Mouse (Mus musculus): ENCODE results near the gene Trpt1. TPM values are rescaled to one million over a fixed set of nuclear protein-coding genes. Genes with fewer than 3 reads are reported as not detected.

Gene Trpt1
- total RNA-seq, 2 experiments from 2014 or later = 20.2 to 20.8 TPM

DNA sequence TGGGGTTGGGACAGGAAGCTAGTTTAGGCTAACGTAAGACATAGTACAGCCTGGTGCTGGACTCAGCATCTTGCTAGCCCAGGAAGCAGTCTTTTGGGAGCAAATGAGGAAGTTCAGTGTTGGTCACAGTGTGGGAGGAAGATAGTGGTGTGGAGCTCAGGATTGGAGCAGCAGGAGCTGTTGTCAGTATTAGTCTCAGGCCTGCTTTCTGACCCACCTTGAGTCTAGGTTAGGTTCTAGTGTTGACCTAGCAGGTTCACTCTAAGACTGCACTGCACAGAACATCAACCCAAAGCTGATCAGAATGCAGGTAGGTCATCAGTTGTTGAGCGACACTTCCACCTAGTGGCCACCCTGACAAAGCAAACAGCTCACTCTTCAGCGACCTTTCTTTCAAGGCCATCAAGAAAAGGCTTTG, 24.3 kb downstream of the Trpt1 start:
- peak in 1 of 2 experiments; percentile 53 for DNase-seq (ENCODE audit: extremely low spot score in 1 of 2, low spot score in 2 of 2)
- intact Hi-C loops (cut with DNase I) = loop anchor here (10.0 kb wide), 1 partner anchor 95 kb away; the partner anchor contains the start of genes Catsperz and Esrra

DNA sequence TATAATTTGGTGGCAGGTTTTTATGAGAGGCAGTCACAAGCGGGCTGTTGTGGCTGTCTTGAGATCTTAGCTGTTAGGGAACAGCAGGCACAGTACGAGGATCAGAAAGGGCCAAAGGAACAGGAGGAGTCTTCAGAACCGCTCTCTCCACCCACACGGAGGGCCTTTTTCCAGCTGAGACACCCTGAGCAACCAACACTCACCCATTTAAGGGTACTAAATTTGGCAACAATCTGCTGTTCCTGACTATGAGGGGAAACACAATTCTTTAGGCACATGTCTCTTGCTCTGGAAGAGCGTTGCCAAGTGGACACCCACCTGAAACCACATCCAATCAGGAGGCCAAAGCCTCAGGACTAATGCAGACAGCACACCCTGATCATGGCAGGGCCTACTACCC, 33.6 kb downstream of the Trpt1 start:
- no peak for DNase-seq (ENCODE audit: extremely low spot score in 1 of 2, low spot score in 2 of 2)
- intact Hi-C loops (cut with DNase I) = loop anchor here (10.0 kb wide), 1 partner anchor 105 kb away; the partner anchor contains the start of genes Catsperz and Esrra

DNA sequence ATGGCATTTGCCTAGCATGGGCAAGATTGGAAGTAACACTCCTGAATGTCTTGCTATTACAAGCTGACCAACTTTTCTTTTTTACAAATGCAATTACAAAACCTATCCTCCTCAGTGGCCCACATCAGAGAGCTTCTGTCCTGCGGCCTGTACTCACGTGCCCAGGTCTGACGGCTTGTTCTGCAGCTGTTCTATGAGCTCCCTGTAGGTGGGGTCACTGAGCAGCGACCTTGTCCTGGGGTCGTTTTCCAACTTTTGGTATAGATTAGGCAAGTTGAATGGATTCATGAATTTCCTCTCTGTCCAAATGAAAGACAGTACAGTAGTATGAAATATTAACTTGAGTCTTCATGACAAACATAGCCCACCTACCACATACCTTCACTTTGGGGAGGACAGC, 38.1 kb downstream of the Trpt1 start:
- intact Hi-C loops (cut with DNase I) = no loop called here
- DNase-seq (ENCODE audit: extremely low spot score in 1 of 2, low spot score in 2 of 2) = no peak

- DNase-seq (ENCODE audit: extremely low spot score in 1 of 2, low spot score in 2 of 2) = peak in 1 of 2 experiments; percentile 81
- intact Hi-C loops (cut with DNase I) = no loop called here
Observed at GRCm38 (mm10) chr19:7039088-7039720, 43.3 kb downstream of the Trpt1 start.

DNA sequence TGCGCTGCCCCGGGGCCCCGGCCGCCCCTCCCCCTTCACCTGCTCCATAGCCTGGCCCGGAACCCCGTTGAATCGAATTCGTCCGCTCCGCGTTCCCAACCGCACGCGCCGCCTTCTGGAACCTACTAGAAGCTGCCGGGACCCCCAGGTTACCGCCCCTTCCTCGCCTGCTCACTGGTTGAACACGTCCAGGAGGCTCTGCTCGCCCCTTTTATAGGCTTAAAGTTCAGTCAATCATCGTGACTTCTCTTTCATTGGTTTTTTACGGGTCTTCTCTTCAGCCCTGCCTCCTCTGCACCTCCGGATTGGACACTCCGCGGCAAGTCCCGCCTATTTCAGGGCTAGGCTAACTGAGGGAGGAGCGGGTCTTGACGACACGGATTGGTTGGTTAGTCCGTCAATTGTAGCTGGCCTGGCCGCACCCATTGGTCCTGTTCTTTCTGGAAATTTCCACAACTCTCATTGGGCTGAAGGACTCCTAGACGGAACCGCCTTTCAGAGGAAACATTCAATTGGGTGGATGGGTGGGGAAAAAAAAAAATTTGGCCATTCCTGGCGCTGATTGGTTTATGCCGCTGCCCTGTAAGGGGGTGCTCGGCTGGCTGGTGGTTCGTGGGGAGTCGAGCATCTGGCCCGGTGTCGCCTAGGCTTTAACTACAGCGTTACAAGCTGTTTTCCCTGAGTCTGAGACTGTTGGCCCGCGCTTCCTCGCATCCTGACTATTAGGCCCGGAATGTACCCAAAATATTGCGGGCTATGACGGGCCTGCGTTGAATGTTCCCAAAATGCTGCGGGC, 44.1 kb downstream of the Trpt1 start, which contains the start of gene Stip1:
Gene Stip1 (minus strand): TSS at position 127 of the 796 bp plus-strand sequence.
- DNase-seq (ENCODE audit: extremely low spot score in 1 of 2, low spot score in 2 of 2) = peak; percentile 99 to 100
- intact Hi-C loops (cut with DNase I) = no loop called here

DNA sequence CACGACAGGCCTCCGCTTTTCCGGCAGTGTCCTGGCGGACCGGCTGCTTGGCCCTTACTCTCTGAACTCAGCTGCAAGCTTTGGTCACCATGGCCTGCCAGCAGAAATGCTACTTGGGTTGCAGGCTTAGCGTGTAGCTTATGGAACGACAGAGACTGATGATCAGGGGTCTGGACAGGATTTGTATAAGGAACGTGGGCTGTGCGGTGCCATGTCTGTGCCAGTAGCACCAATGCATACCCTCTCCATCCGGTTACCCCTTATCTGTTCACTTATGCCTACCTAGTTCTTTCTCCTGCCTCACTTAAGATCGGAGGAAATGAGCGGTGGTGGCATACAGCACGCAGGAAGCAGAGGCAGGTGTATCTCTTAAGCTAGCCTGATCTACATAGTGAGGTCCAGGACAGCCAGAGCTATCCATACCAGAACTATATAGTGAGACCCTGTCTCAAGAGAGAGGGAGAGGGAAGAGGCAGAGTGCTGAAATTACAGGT, 44.8 kb downstream of the Trpt1 start:
- intact Hi-C loops (cut with DNase I) = no loop called here
- DNase-seq (ENCODE audit: extremely low spot score in 1 of 2, low spot score in 2 of 2) = no peak

DNA sequence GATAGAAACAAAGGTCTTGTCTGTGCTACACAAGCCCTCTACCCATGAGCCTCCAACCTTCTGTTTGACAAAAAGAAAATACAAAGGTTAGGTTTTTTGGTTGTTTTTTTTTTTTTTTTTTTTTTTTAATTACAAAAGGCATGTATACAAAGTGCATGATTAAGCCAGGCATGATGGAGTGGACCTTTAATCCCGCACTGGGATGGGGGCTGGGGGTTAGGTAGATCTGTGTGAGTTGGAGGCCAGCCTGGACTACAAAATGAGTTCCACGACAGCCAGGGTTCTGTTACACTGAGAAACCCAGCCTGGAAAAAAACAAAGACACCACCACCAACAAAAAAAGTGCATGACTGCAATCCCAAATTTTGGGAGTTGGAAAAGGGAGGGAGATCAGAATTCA, 45.2 kb downstream of the Trpt1 start:
- no peak for DNase-seq (ENCODE audit: extremely low spot score in 1 of 2, low spot score in 2 of 2)
- intact Hi-C loops (cut with DNase I) = no loop called here

DNA sequence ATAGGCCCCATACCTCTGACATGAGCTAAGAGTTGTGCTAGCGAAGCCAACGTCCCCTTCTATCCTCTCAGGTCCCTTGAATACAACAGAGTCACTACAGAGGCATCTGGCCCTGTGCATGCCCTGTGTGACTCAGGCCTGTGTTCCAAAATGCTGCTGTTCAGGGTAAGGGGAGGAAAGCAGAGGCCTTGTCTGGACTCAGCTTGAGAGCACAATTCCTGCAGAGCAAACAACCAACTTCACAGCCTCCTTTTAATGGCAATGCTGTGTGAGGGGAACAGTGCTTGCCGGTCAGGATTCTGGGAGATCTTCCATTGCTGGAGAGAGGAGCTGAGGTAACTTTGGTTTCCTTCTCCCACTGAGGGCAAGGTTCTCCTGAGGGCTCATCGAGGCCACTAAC, 48.3 kb downstream of the Trpt1 start:
- intact Hi-C loops (cut with DNase I) = no loop called here
- no peak for DNase-seq (ENCODE audit: extremely low spot score in 1 of 2, low spot score in 2 of 2)

- DNase-seq (ENCODE audit: extremely low spot score in 1 of 2, low spot score in 2 of 2) = no peak
- intact Hi-C loops (cut with DNase I) = no loop called here
Observed at GRCm38 (mm10) chr19:7044706-7045105, 48.8 kb downstream of the Trpt1 start.

Other genes with a start within 250 kb of the Trpt1 start
- gene Rps6ka4, start 155.5 kb upstream of the Trpt1 start, total RNA-seq (2021) = 10 to 100 TPM; 25.7 to 31.1 TPM
- 1 to 10 TPM; 1.3 TPM for gene Ccdc88b, start 137.9 kb upstream of the Trpt1 start, total RNA-seq (2021)
- gene Trmt112, start 86.4 kb upstream of the Trpt1 start, total RNA-seq (2021) = 10 to 100 TPM; 42.5 to 49.6 TPM
- gene Prdx5, start 86.0 kb upstream of the Trpt1 start, total RNA-seq (2021) = 100 to 1,000 TPM; 280 to 318 TPM
- gene Esrra, start 74.3 kb upstream of the Trpt1 start, total RNA-seq (2021) = 10 to 100 TPM; 41.4 to 43.5 TPM
- gene Catsperz, start 70.8 kb upstream of the Trpt1 start, total RNA-seq (2021) = 10 to 100 TPM; 14.0 to 20.6 TPM
- gene Kcnk4, start 61.6 kb upstream of the Trpt1 start, total RNA-seq (2021) = 10 to 100 TPM; 36.6 to 38.1 TPM
- gene Bad, start 54.3 kb upstream of the Trpt1 start, total RNA-seq (2021) = 10 to 100 TPM; 40.4 to 42.8 TPM
- gene Gpr137, start 53.7 kb upstream of the Trpt1 start, total RNA-seq (2021) = 10 to 100 TPM; 78.7 to 79.5 TPM
- gene Ppp1r14b, start 21.2 kb upstream of the Trpt1 start, total RNA-seq (2021) = 10 to 100 TPM; 97.2 to 98.4 TPM
- gene Plcb3, start 19.7 kb upstream of the Trpt1 start, total RNA-seq (2021) = 10 to 100 TPM; 11.2 to 11.6 TPM
- 10 to 100 TPM; 65.3 to 65.5 TPM for gene Fkbp2, start 15.6 kb upstream of the Trpt1 start, total RNA-seq (2021)
- gene Vegfb, start 8.5 kb upstream of the Trpt1 start, total RNA-seq (2021) = 10 to 100 TPM; 72.6 to 72.8 TPM
- gene Dnajc4, start 3.6 kb upstream of the Trpt1 start, total RNA-seq (2021) = 10 to 100 TPM; 15.8 to 19.4 TPM
- 1 to 10 TPM; 9.2 to 9.5 TPM for gene Nudt22, start within 50 bp of the Trpt1 start, total RNA-seq (2021)
- 1 to 10 TPM; 3.7 to 5.5 TPM for gene Fermt3, start 23.3 kb downstream of the Trpt1 start, total RNA-seq (2021)
- 100 to 1,000 TPM; 136 TPM for gene Stip1, start 43.8 kb downstream of the Trpt1 start, total RNA-seq (2021)
- gene Macrod1, start 60.7 kb downstream of the Trpt1 start, total RNA-seq (2021) = 1 to 10 TPM; 8.0 to 8.9 TPM
- 10 to 100 TPM; 23.0 to 26.0 TPM for gene Flrt1, start 109.6 kb downstream of the Trpt1 start, total RNA-seq (2021)
- 100 to 1,000 TPM; 222 to 235 TPM for gene Otub1, start 210.2 kb downstream of the Trpt1 start, total RNA-seq (2021)
- 100 to 1,000 TPM; 855 to 924 TPM for gene Cox8a, start 221.5 kb downstream of the Trpt1 start, total RNA-seq (2021)
- 10 to 100 TPM; 40.6 to 41.5 TPM for gene Naa40, start 245.1 kb downstream of the Trpt1 start, total RNA-seq (2021)

Measured in left cerebral cortex, postnatal 10 days (tissue).